Mouse (Mus musculus) CD4-positive, CD25-positive, alpha-beta regulatory T cell, adult 4 months (primary cell): Measurements from ENCODE around the gene Scd4. TPM values are rescaled to one million over a fixed set of nuclear protein-coding genes. Genes with fewer than 3 reads are reported as not detected.

ENCODE experiments used
- ATAC-seq: one replicate; pipeline ENCODE4 v1.8.0; 2017
- polyA plus RNA-seq, 2 experiments: library from polyadenylated mRNA; unstranded; fragments of 100-300 nt; shearing (Covaris generic); gene quantifications; one replicate each; pipeline ENCODE4 v1.2.1; 2017

Scd4 gene
- polyA plus RNA-seq, 2 experiments from 2014 or later: 0.42 to 0.59 TPM

GRCm38 (mm10) chr19:44382682-44383321 lies 49.9 kb downstream of the Scd4 start:
- no peak for ATAC-seq

GRCm38 (mm10) chr19:44385887-44386498 lies 53.1 kb downstream of the Scd4 start:
- no peak for ATAC-seq

GRCm38 (mm10) chr19:44387089-44387671 lies 54.3 kb downstream of the Scd4 start:
- ATAC-seq: no peak

GRCm38 (mm10) chr19:44387746-44388474 lies 55.0 kb downstream of the Scd4 start:
- peak; percentile 18 for ATAC-seq

GRCm38 (mm10) chr19:44388475-44389428 lies 55.9 kb downstream of the Scd4 start:
- ATAC-seq: peak; percentile 96

- ATAC-seq: no peak
Measured at GRCm38 (mm10) chr19:44389507-44389906, 56.6 kb downstream of the Scd4 start.

GRCm38 (mm10) chr19:44391856-44392255 lies 59.0 kb downstream of the Scd4 start:
- ATAC-seq: no peak

- no peak for ATAC-seq
Measured at GRCm38 (mm10) chr19:44392339-44393009, 59.6 kb downstream of the Scd4 start.

GRCm38 (mm10) chr19:44393962-44394422 lies 61.1 kb downstream of the Scd4 start:
- no peak for ATAC-seq

- no peak for ATAC-seq
Measured at GRCm38 (mm10) chr19:44394972-44395371, 62.1 kb downstream of the Scd4 start.

Other genes with a start within 250 kb of the Scd4 start
- 10 to 100 TPM; 43.5 to 46.8 TPM for gene Chuk, start 225.6 kb upstream of the Scd4 start, polyA plus RNA-seq
- gene Cwf19l1, start 197.2 kb upstream of the Scd4 start, polyA plus RNA-seq: 10 to 100 TPM; 31.4 to 31.6 TPM
- 100 to 1,000 TPM; 117 to 129 TPM for gene Bloc1s2, start 186.6 kb upstream of the Scd4 start, polyA plus RNA-seq
- not detected for gene Pkd2l1, start 140.7 kb upstream of the Scd4 start, polyA plus RNA-seq
- gene Scd3, start 129.8 kb upstream of the Scd4 start, polyA plus RNA-seq: not detected
- gene Scd2, start 39.4 kb upstream of the Scd4 start, polyA plus RNA-seq: 10 to 100 TPM; 40.3 to 46.7 TPM
- 1 to 10 TPM in 1 of 2 experiments, not detected in 1; 3.2 TPM for gene Scd1, start 74.8 kb downstream of the Scd4 start, polyA plus RNA-seq
- gene Wnt8b, start 160.4 kb downstream of the Scd4 start, polyA plus RNA-seq: not detected
- 1 to 10 TPM; 1.1 to 5.7 TPM for gene Sec31b, start 212.8 kb downstream of the Scd4 start, polyA plus RNA-seq
- gene Gm20538, start 219.7 kb downstream of the Scd4 start, polyA plus RNA-seq: not detected
- 100 to 1,000 TPM; 240 to 266 TPM for gene Ndufb8, start 222.3 kb downstream of the Scd4 start, polyA plus RNA-seq
- 10 to 100 TPM; 16.5 to 26.2 TPM for gene Hif1an, start 229.8 kb downstream of the Scd4 start, polyA plus RNA-seq